Mouse (Mus musculus) CH12F3 (cell line): ENCODE measurements around the gene Hapln4.
"Not testable (repeated sequence)": the region's sequence is repeated elsewhere in the genome, so short reads cannot be mapped to it uniquely, and the experiment has no call there.

Source experiments
- in situ Hi-C: fragments of 300-500 bp; cut with MboI; formaldehyde crosslinking; loops from 2 replicates; pipeline ENCODE4 v1.14.3; 2020; ENCODE audit warnings: low sequenced_read_pairs

Hapln4 gene

GRCm38 (mm10) chr8:70083285-70083684 is at the start of gene Hapln4:
Gene Hapln4, plus strand, starts transcription at chr8:70083457.
- in situ Hi-C loops = no loop called here

- in situ Hi-C loops = no loop called here
Observed at GRCm38 (mm10) chr8:70037994-70038393, 45.3 kb upstream of the Hapln4 start.

GRCm38 (mm10) chr8:70041885-70042546 is 41.2 kb upstream of the Hapln4 start:
- in situ Hi-C loops = no loop called here

- in situ Hi-C loops = no loop called here
Observed at GRCm38 (mm10) chr8:70042583-70043455, 40.4 kb upstream of the Hapln4 start, which contains the start of the genes Mau2 and Sugp1. Gene Mau2, minus strand, starts transcription at chr8:70042734. Gene Sugp1, plus strand, starts transcription at chr8:70042813.

GRCm38 (mm10) chr8:70043996-70044395 is 39.3 kb upstream of the Hapln4 start:
- in situ Hi-C loops = no loop called here

- in situ Hi-C loops = no loop called here
Observed at GRCm38 (mm10) chr8:70049662-70050061, 33.6 kb upstream of the Hapln4 start.

- in situ Hi-C loops = not testable (repeated sequence)
Observed at GRCm38 (mm10) chr8:70050434-70050833, 32.8 kb upstream of the Hapln4 start.

GRCm38 (mm10) chr8:70057721-70058120 is 25.5 kb upstream of the Hapln4 start:
- in situ Hi-C loops = no loop called here

GRCm38 (mm10) chr8:70071836-70072440 is 11.3 kb upstream of the Hapln4 start:
- in situ Hi-C loops = no loop called here

- in situ Hi-C loops = no loop called here
Observed at GRCm38 (mm10) chr8:70072441-70073069, 10.7 kb upstream of the Hapln4 start, which contains the start of gene Tm6sf2. Gene Tm6sf2, plus strand, starts transcription at chr8:70072924.

GRCm38 (mm10) chr8:70073120-70073519 is 10.1 kb upstream of the Hapln4 start:
- in situ Hi-C loops = no loop called here

GRCm38 (mm10) chr8:70073682-70074081 is 9.6 kb upstream of the Hapln4 start:
- in situ Hi-C loops = no loop called here

GRCm38 (mm10) chr8:70081976-70082375 is 1.3 kb upstream of the Hapln4 start:
- in situ Hi-C loops = no loop called here

- in situ Hi-C loops = no loop called here
Observed at GRCm38 (mm10) chr8:70084191-70085065, 1.2 kb downstream of the Hapln4 start.

GRCm38 (mm10) chr8:70086151-70086550 is 2.9 kb downstream of the Hapln4 start:
- in situ Hi-C loops = no loop called here

GRCm38 (mm10) chr8:70087237-70087636 is 4.0 kb downstream of the Hapln4 start:
- in situ Hi-C loops = no loop called here

GRCm38 (mm10) chr8:70087836-70088650 is 4.8 kb downstream of the Hapln4 start:
- in situ Hi-C loops = no loop called here

- in situ Hi-C loops = no loop called here
Observed at GRCm38 (mm10) chr8:70089296-70089960, 6.2 kb downstream of the Hapln4 start.

GRCm38 (mm10) chr8:70092786-70093185 is 9.5 kb downstream of the Hapln4 start:
- in situ Hi-C loops = no loop called here
